Mouse (Mus musculus) liver, embryonic 16.5 days (tissue): ENCODE measurements around the gene Mmp17. TPM values are rescaled to one million over a fixed set of nuclear protein-coding genes. Genes with fewer than 3 reads are reported as not detected.

Source experiments
- polyA plus RNA-seq: library from polyadenylated mRNA; unstranded; fragments of >200 nt; fragmentation: Nextera tagmentation; extraction: Ambion mirVana; gene quantifications from 2 replicates; pipeline ENCODE4 v1.2.1, GENCODE M21; 2015

The Mmp17 gene
- polyA plus RNA-seq, 1 experiment from 2014 or later: 0.24 TPM

Other genes starting within 250 kb of the Mmp17 start
- 13.4 and 13.7 TPM in 2 replicates for gene Sfswap, start 82.9 kb upstream of the Mmp17 start, polyA plus RNA-seq
- gene Zfp11, start 85.9 kb downstream of the Mmp17 start, polyA plus RNA-seq: 0.78 and 0.93 TPM in 2 replicates
- gene Sept14, start 124.3 kb downstream of the Mmp17 start, polyA plus RNA-seq: not detected in 2 replicates
- 83.5 and 93.1 TPM in 2 replicates for gene Mrps17, start 131.3 kb downstream of the Mmp17 start, polyA plus RNA-seq
- gene Nipsnap2, start 140.9 kb downstream of the Mmp17 start, polyA plus RNA-seq: 23.1 and 23.8 TPM in 2 replicates
- gene Psph, start 203.3 kb downstream of the Mmp17 start, polyA plus RNA-seq: 92.8 and 104 TPM in 2 replicates